ENCODE assay signal across 8 mouse cellular contexts in genomic region chr8:105565952-105566702, GRCm38 (mm10). TPM values are rescaled to one million over a fixed set of nuclear protein-coding genes. Genes with fewer than 3 reads are reported as not detected.
DNase-seq lines count a peak whose midpoint lies in the region; ATAC-seq and TF ChIP-seq lines count a peak whose summit lies in the region.

TSS of gene Atp6v0d1 (minus strand) at chr8:105566047.

- H3K4me3 ChIP-seq in CH12.LX (replicated peaks in 1 of 3; ENCODE audit: low read depth in 2 of 3, low read length in 2 of 3, poor library complexity in 1 of 3) = peak within 1 kb of the TSS; percentile 84 to 99 (median 90)
- H3K4me3 ChIP-seq in forebrain, embryonic 11.5 days (ENCODE audit: low read depth, low read length) = peak within 1 kb of the TSS; percentile 79
- peak within 1 kb of the TSS; percentile 76 for H3K4me3 ChIP-seq in heart, embryonic 16.5 days (ENCODE audit: low read length)
- H3K4me3 ChIP-seq in liver, embryonic 15.5 days (replicated peaks) = peak within 1 kb of the TSS; percentile 89
- H3K4me3 ChIP-seq in neural tube, embryonic 12.5 days = peak within 1 kb of the TSS; percentile 81

- in situ Hi-C loops in CH12.LX (cut with MboI; ENCODE audit: low pct_ligation_motif_present, low pct_unique_long_range_greater_than_20kb, low sequenced_read_pairs) = no loop called here

- TF ChIP-seq EP300 in CH12.LX (IDR thresholded peaks at IDR 0.05; ENCODE audit: low read length) = 0 out of 2 replicates have a peak, but pooled peaks have one; percentile 20

- peak within 1 kb of the TSS; percentile 88 for H3K4me2 ChIP-seq in CH12.LX (ENCODE audit: insufficient read depth, low read depth, poor library complexity, severe bottlenecking)
- peak within 1 kb of the TSS; percentile 59 for H3K4me2 ChIP-seq in forebrain, embryonic 11.5 days (ENCODE audit: low read depth, low read length, severe bottlenecking)
- peak within 1 kb of the TSS; percentile 95 for H3K4me2 ChIP-seq in heart, embryonic 16.5 days (ENCODE audit: low read depth, low read length)
- H3K4me2 ChIP-seq in liver, embryonic 15.5 days = peak within 1 kb of the TSS; percentile 94
- H3K4me2 ChIP-seq in neural tube, embryonic 12.5 days (replicated peaks) = peak within 1 kb of the TSS; percentile 87

- dilution Hi-C loops in CH12.LX (cut with MboI; ENCODE audit: extremely low pct_ligation_motif_present, extremely low pct_unique_long_range_greater_than_20kb, low sequenced_read_pairs) = no loop called here

- no peak within 1 kb of the TSS for H3K27ac ChIP-seq in CH12.LX (ENCODE audit: insufficient read depth, low read depth)
- no peak within 1 kb of the TSS for H3K27ac ChIP-seq in forebrain, embryonic 11.5 days (ENCODE audit: low read depth, low read length)
- H3K27ac ChIP-seq in heart, embryonic 16.5 days (ENCODE audit: low read length) = peak within 1 kb of the TSS; percentile 70
- H3K27ac ChIP-seq in liver, embryonic 15.5 days (replicated peaks) = peak within 1 kb of the TSS; percentile 90
- H3K27ac ChIP-seq in neural tube, embryonic 12.5 days = peak within 1 kb of the TSS; percentile 74

- peaks cover 4 to 31% of the 10 kb centered on the region in 2 experiments; a peak in 3 of 4 replicates for H3K4me1 ChIP-seq in CH12.LX (ENCODE audit: control insufficient read depth in 1 of 2, insufficient read depth in 2 of 2)
- H3K4me1 ChIP-seq in forebrain, embryonic 11.5 days (replicated peaks; ENCODE audit: control insufficient read depth, insufficient read depth, low read length) = peaks cover 6% of the 10 kb centered on the region; the same call in 1 of the 2 replicates
- peaks cover 19% of the 10 kb centered on the region for H3K4me1 ChIP-seq in heart, embryonic 16.5 days (ENCODE audit: control insufficient read depth, insufficient read depth, low read length)
- peaks cover 50% of the 10 kb centered on the region for H3K4me1 ChIP-seq in liver, embryonic 15.5 days (replicated peaks)
- peaks cover 26% of the 10 kb centered on the region for H3K4me1 ChIP-seq in neural tube, embryonic 12.5 days

- H3K9ac ChIP-seq in CH12.LX (ENCODE audit: insufficient read depth, low read depth) = peak within 1 kb of the TSS; percentile 93
- peak within 1 kb of the TSS; percentile 55 for H3K9ac ChIP-seq in forebrain, embryonic 11.5 days (ENCODE audit: low read length)
- H3K9ac ChIP-seq in heart, embryonic 16.5 days (ENCODE audit: low read length) = peak within 1 kb of the TSS; percentile 80
- peak within 1 kb of the TSS; percentile 97 for H3K9ac ChIP-seq in liver, embryonic 15.5 days
- peak within 1 kb of the TSS; percentile 92 for H3K9ac ChIP-seq in neural tube, embryonic 12.5 days

- peak in 1 of 2 experiments; percentile 95; a peak in 2 of 4 replicates for TF ChIP-seq CTCF in CH12.LX (conservative IDR thresholded peaks at IDR 0.05 in 1 of 2, IDR thresholded peaks at IDR 0.05 in 1 of 2; ENCODE audit: low read depth in 2 of 2, low read length in 2 of 2)

- TF ChIP-seq RAD21 in CH12.LX (IDR thresholded peaks at IDR 0.05; ENCODE audit: low read depth, low read length) = peak; percentile 71

- H3K79me2 ChIP-seq in CH12.LX (replicated peaks; ENCODE audit: control insufficient read depth, extremely low read depth, insufficient read depth, poor library complexity, severe bottlenecking) = no peaks in the 10 kb centered on the region

- peaks cover 0 to 22% of the 10 kb centered on the region in 2 experiments for H3K36me3 ChIP-seq in CH12.LX (replicated peaks in 1 of 2; ENCODE audit: control insufficient read depth in 1 of 2, insufficient read depth in 1 of 2, low read length in 1 of 2)
- no peaks in the 10 kb centered on the region for H3K36me3 ChIP-seq in forebrain, embryonic 11.5 days (ENCODE audit: control insufficient read depth, insufficient read depth, low read length)
- peaks cover 3% of the 10 kb centered on the region for H3K36me3 ChIP-seq in heart, embryonic 16.5 days (ENCODE audit: control insufficient read depth, insufficient read depth)
- H3K36me3 ChIP-seq in liver, embryonic 15.5 days (replicated peaks) = peaks cover 10% of the 10 kb centered on the region
- no peaks in the 10 kb centered on the region for H3K36me3 ChIP-seq in neural tube, embryonic 12.5 days

- DNase-seq in CH12.LX (ENCODE audit: extremely low read depth) = peak; percentile 99
- peak; percentile 100 for DNase-seq in c-Kit-positive CD71-positive TER-119-negative erythroid progenitor cells, embryonic 14.5 days (ENCODE audit: low read depth)
- peak; percentile 99 for DNase-seq in forebrain, embryonic 11.5 days (ENCODE audit: low spot score)
- peak; percentile 100 for DNase-seq in kidney, postnatal 36 days
- DNase-seq in telencephalon, adult 2 months (ENCODE audit: low read depth, low spot score) = peak; percentile 99

- WGBS in forebrain, embryonic 11.5 days = 3% methylated on average over 53 of the region's 53 CpGs
- WGBS in heart, embryonic 16.5 days = 1% methylated on average over 51 of the region's 53 CpGs
- WGBS in liver, embryonic 15.5 days (ENCODE audit: insufficient replicate concordance) = 2% methylated on average over 53 of the region's 53 CpGs
- WGBS in neural tube, embryonic 12.5 days = 3% methylated on average over 52 of the region's 53 CpGs

- peak; percentile 99 for ATAC-seq in forebrain, embryonic 11.5 days (replicated peaks; ENCODE audit: low FRiP score)
- peak; percentile 98 for ATAC-seq in heart, embryonic 16.5 days (replicated peaks; ENCODE audit: extremely low read depth, insufficient read depth, low FRiP score)
- peak; percentile 98 for ATAC-seq in liver, embryonic 15.5 days (ENCODE audit: insufficient read depth)
- peak; percentile 98 for ATAC-seq in neural tube, embryonic 12.5 days (ENCODE audit: low FRiP score, low read depth)

- TF ChIP-seq POLR2A in CH12.LX (IDR thresholded peaks at IDR 0.05; ENCODE audit: low read depth, low read length) = peak; percentile 73

- no peaks in the 10 kb centered on the region for H3K9me3 ChIP-seq in CH12.LX (replicated peaks; ENCODE audit: low read length)
- H3K9me3 ChIP-seq in forebrain, embryonic 11.5 days (ENCODE audit: control insufficient read depth, low read length) = no peaks in the 10 kb centered on the region
- H3K9me3 ChIP-seq in heart, embryonic 16.5 days (replicated peaks; ENCODE audit: control insufficient read depth, low read length) = no peaks in the 10 kb centered on the region
- H3K9me3 ChIP-seq in liver, embryonic 15.5 days (replicated peaks) = no peaks in the 10 kb centered on the region
- no peaks in the 10 kb centered on the region for H3K9me3 ChIP-seq in neural tube, embryonic 12.5 days

- no peaks in the 10 kb centered on the region for H3K27me3 ChIP-seq in CH12.LX (replicated peaks)
- no peaks in the 10 kb centered on the region for H3K27me3 ChIP-seq in forebrain, embryonic 11.5 days (ENCODE audit: control insufficient read depth, insufficient read depth, low read length)
- H3K27me3 ChIP-seq in heart, embryonic 16.5 days (ENCODE audit: control insufficient read depth, insufficient read depth, low read length) = no peaks in the 10 kb centered on the region
- peaks cover 7% of the 10 kb centered on the region; the same call in 1 of the 2 replicates for H3K27me3 ChIP-seq in liver, embryonic 15.5 days
- no peaks in the 10 kb centered on the region for H3K27me3 ChIP-seq in neural tube, embryonic 12.5 days (replicated peaks)

TF ChIP-seq in CH12.LX, 34 proteins besides CTCF, POLR2A, EP300 and RAD21 (continues in another document):
- TF ChIP-seq HCFC1 (IDR thresholded peaks at IDR 0.05; ENCODE audit: low read depth, low read length) (peak; percentile 74), KAT2A (IDR thresholded peaks at IDR 0.05; ENCODE audit: insufficient replicate concordance, low read length) (0 out of 2 replicates have a peak, but pooled peaks have one; percentile 54), MEF2A (IDR thresholded peaks at IDR 0.05; ENCODE audit: borderline replicate concordance, low read depth, low read length) (no peak), USF1 (IDR thresholded peaks at IDR 0.05; ENCODE audit: low read depth, low read length) (peak; percentile 96), PAX5 (IDR thresholded peaks at IDR 0.05; ENCODE audit: low read length) (no peak), MAZ (IDR thresholded peaks at IDR 0.05; ENCODE audit: low read depth, low read length) (no peak), ETS1 (conservative IDR thresholded peaks at IDR 0.05; ENCODE audit: low read depth, low read length) (peak; percentile 87), GABPA (IDR thresholded peaks at IDR 0.05; ENCODE audit: insufficient replicate concordance, low read depth, low read length) (no peak), USF2 (conservative IDR thresholded peaks at IDR 0.05; ENCODE audit: low read depth, low read length) (peak; percentile 96), UBTF (IDR thresholded peaks at IDR 0.05; ENCODE audit: low read depth, low read length) (peak; percentile 47; the same call in 1 of the 2 replicates), E2F4 (IDR thresholded peaks at IDR 0.05; ENCODE audit: insufficient replicate concordance, low read depth, low read length) (no peak), MAX (IDR thresholded peaks at IDR 0.05; ENCODE audit: low read length) (peak; percentile 93), MAFK (IDR thresholded peaks at IDR 0.05; ENCODE audit: insufficient replicate concordance, low read length) (no peak), SIN3A (IDR thresholded peaks at IDR 0.05; ENCODE audit: low read length) (peak; percentile 99), NELFE (IDR thresholded peaks at IDR 0.05; ENCODE audit: low read depth, low read length) (peak; percentile 74), IRF4 (IDR thresholded peaks at IDR 0.05; ENCODE audit: low read depth, low read length) (peak; percentile 63; the same call in 1 of the 2 replicates), JUND (conservative IDR thresholded peaks at IDR 0.05; ENCODE audit: low read depth, low read length) (no peak), POLR2AphosphoS2 (IDR thresholded peaks at IDR 0.05; ENCODE audit: low read depth, low read length) (no peak), CHD2 (IDR thresholded peaks at IDR 0.05; ENCODE audit: low read length) (no peak), BHLHE40 (IDR thresholded peaks at IDR 0.05; ENCODE audit: low read depth, low read length) (peak; percentile 99), ZMIZ1 (IDR thresholded peaks at IDR 0.05; ENCODE audit: low read depth, low read length) (peak; percentile 28; the same call in 1 of the 2 replicates), SMC3 (IDR thresholded peaks at IDR 0.05; ENCODE audit: low read depth, low read length) (peak; percentile 47), JUN (IDR thresholded peaks at IDR 0.05; ENCODE audit: insufficient read depth, low read depth, low read length) (no peak)

RNA-seq across cellular contexts. Expression of gene Atp6v0d1, which starts in this region (rescaled TPM):
- total RNA-seq in CH12.LX (2012; rRNA removed) = 38.0 and 48.8 TPM in 2 replicates
- total RNA-seq in CH12.LX (2014; rRNA removed) = 51.0 and 55.3 TPM in 2 replicates
- 48.8 and 53.6 TPM in 2 replicates for polyA plus RNA-seq in CH12.LX (2012; ENCODE audit: insufficient read length, low read depth)
- 99.2 and 108 TPM in 2 replicates for polyA plus RNA-seq in forebrain, embryonic 11.5 days (2014; fragmentation: Nextera tagmentation; extraction: Ambion mirVana)
- 62.4 and 63.7 TPM in 2 replicates for polyA plus RNA-seq in heart, embryonic 16.5 days (2015; fragmentation: Nextera tagmentation; extraction: Ambion mirVana)
- polyA plus RNA-seq in liver, embryonic 15.5 days (2015; fragmentation: Nextera tagmentation; extraction: Ambion mirVana) = 52.4 and 59.4 TPM in 2 replicates
- 142 and 143 TPM in 2 replicates for polyA plus RNA-seq in neural tube, embryonic 12.5 days (2016; fragmentation: Nextera tagmentation; extraction: Ambion mirVana)

Comparison
In these comparisons a context has a peak if more than half of its experiments do, and no peak if none do; other contexts are left out.
1. H3K27ac ChIP-seq: peak in heart, embryonic 16.5 days (single experiment), liver, embryonic 15.5 days (single experiment) and neural tube, embryonic 12.5 days (single experiment); none in CH12.LX (single experiment) and forebrain, embryonic 11.5 days (single experiment).
2. Peak in every context shown above with its lines, with median percentiles within 50 percentile points of each other: DNase-seq, H3K4me2 ChIP-seq, H3K4me3 ChIP-seq, H3K9ac ChIP-seq and ATAC-seq.